Mouse (Mus musculus): ENCODE measurements at regions not wholly inside any gene's neighbourhood (a gene's known extent, or its start where the extent isn't known, plus 50 kb on each side); places are given as distances from the start of the nearest gene placed in this dataset.

DNA sequence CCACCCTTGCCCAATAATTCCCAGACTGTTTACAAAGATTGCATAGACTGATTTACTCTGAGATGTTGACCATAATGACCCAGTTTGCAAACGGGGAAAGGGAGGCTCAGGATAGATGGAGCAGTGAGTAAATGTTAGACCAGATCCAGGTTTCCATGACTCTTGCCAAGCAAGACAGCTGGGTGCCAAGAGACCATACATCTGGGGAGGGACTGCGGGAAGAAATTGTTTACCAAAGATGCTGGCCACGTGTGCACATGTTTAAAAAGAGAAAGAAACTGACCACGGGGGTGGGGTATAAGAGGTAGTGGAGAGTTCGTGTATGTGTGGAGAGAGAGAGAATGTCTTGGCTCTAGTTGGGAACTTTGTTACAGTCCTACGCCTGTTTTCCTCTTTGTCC, 285.7 kb upstream of the Zmiz1 start:
- DNase-seq (ENCODE audit: low read depth, low spot score): no peak

DNA sequence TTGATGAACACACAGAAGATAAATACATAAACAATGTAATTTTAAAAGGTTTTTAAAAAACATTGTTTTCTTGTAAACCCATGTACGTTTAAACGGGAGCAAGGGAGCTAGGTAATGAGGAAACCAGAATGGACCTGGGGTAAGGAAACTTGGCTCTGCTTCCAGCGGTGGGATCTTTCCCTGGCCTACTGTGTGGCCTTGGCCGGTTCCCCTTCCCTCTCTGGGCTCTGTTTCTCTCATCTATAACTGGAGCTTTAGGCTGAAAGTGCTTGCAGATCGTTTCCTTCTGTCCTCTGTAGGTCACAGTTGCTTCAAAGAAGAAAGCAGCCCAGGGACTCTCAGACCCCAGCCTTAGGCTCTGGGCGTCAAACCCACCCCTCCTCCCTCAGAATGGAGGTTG, 285.1 kb upstream of the Zmiz1 start:
- no peak for DNase-seq (ENCODE audit: low read depth, low spot score)

DNA sequence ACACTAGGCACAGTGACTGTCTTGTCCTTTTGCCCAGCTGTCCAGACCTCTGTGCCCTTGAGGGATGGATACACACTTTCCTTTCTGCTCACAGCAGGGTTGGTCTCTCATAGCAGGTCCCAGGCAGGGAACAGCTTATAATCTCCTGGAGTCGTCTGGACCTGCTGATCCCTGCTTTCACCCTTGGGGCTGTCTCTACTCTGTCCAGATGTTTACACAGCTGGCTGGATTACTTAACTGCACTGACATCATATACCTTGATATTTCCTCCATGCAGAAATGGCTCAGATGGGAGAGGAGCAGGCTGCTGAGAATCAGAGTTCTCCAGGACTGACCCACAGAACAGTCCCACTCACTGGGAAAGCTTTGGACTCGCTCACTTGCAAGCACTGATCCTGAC, 284.6 kb upstream of the Zmiz1 start:
- peak; percentile 35 for DNase-seq (ENCODE audit: low read depth, low spot score)

DNA sequence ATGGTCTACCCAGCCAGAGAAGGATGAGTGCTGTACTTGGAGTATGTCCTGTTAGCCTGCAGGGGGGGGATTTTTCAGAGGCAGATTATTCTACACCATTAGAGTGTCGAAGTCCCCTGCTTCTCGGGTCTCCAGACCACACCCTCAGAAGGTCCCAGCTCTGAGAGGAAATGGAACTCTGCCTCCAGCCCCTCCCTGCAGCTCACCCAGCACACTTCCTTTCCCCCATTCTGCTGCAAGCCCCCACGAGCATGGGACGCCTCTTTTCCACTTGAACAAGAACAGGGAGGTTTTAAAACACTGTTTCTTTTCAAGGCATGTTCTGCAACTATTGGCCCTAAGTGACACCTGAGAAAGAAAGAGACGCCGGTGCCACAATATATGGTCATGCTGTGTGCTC, 282.8 kb upstream of the Zmiz1 start:
- no peak for DNase-seq (ENCODE audit: low read depth, low spot score)

DNA sequence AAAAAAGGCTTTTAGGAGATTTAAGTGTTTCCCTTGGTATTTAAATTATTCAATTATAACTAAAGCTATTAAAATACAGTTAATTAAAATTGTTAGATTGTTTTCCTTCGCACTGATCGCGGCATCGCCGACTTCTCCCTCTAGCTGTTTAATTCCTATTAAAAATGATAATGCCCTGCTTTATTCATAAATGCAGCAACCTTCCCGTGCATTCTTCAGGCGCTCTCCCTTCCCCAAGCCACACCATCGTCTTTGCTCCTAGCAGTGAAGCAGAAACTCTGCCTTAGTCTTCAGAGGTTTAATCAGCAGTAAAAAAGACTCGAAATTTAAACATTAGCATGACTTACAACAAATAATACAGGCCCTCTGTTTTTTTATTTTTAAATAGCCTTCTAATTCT, 278.9 kb upstream of the Zmiz1 start:
- no peak for DNase-seq (ENCODE audit: low read depth, low spot score)

DNA sequence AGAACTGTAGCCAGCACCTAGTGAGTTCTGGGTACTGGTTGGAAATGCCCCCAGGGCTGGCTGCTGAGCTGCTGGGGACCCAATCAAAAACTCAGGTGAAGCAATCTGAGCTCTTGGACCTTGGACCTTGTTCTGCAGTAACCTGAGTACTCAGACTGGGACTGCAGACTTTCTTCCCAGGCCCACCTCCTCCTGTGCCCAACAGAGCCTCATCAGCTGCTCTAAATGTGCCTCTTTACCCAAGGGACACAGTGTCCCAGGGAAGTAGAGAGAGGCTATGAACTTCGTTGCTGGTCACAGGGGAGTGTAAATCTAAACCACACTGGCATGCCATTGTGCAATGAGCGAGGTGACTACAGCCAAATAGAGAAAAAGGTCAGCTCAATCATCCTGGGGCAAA, 277.6 kb upstream of the Zmiz1 start:
- DNase-seq (ENCODE audit: low read depth, low spot score): peak; percentile 78

DNA sequence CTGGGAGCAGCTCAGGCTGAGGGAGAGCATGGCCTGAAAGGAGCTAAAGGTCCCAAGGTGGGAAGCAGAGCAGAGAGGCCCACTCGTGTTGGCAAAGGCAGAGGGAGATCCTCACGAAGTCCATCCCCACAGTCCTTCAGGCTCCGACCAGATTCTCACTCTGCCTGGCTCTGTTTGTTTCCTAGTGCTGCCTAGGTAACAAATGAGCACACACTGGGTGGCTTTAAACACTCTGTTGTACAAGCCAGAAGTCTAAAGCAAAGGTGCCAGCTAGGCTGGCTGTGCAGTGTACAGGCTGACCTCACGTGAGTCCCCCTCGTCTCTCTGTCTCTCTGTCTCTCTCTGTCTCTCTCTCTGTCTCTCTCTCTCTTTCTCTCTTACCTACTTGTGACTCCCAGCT, 274.9 kb upstream of the Zmiz1 start:
- DNase-seq (ENCODE audit: low read depth, low spot score): no peak

DNA sequence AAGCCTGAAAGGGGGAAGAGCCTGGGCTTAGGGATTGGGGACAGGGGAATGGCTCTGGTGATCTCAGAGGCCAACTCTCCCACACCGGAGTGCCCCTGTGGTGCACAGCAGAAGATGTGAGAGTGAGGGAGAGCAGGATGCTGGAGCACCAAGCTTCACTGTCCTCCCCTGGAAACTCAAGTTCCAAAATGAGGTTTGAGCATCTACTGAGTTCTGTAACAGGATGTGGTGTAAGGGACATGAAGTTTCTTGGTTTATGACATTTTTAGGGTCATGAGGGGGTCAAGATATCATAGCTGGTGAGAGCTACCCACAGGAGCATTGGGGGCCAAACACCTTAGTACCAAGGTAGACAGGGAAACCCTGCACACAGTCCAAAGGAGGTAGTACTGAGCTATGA, 274.1 kb upstream of the Zmiz1 start:
- DNase-seq (ENCODE audit: low read depth, low spot score): no peak

DNA sequence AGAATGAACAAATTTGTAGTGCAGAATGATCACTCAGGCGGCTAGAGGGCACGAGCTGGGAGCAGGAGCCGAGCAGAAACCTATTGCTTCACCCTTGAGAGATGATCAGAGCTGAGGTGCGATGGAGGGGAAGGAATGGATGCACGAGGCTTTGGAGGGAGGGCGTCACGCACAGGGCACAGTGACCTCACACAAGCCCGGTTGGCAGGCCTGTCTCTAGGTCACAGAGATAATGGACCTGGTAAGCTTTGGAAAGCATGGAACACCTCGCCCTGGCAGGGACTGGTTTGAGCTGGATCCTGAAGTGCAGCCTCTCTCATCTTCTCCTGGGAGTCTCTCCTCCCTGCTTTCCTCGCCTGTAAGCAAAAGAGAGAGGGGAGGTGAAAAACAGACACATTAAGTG, 273.4 kb upstream of the Zmiz1 start:
- no peak for DNase-seq (ENCODE audit: low read depth, low spot score)

DNA sequence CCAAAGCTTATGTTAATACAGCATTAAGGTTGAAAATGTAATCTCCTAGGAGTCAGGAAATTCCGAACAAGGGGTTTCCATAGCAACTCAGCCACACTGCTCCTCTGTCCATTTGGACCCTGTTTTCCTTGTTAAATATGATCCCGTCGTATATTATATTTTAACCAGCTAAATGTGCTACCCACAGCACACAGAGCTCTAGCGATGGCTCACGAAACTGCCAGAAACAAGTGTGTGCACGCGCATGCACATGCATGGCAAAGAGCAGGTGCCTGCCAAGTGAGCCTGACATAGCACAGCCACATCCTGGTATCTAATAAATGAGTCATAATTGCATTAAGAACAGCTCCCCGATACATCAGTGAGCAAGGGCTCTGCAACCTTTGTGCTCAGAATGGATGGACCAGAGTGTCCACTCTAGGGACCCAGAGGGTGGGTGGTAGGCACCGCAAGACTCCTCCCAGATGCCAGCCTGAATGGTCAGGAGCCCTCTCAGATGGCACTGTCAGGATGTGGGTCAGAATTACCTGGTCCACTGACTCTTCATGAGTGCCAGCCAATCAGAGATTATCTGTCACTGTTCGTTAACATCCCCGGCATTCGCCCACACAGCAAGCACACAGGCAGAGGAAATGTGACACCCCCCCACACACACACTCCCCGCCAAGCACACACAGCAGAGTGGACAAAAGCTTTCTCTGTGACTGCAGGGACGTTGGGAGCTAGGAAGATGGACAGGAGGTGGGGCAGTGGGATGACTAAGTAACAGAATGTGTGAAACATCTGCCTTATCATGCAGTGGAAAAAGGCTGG, 272.8 kb upstream of the Zmiz1 start:
- no peak for DNase-seq (ENCODE audit: low read depth, low spot score)

DNA sequence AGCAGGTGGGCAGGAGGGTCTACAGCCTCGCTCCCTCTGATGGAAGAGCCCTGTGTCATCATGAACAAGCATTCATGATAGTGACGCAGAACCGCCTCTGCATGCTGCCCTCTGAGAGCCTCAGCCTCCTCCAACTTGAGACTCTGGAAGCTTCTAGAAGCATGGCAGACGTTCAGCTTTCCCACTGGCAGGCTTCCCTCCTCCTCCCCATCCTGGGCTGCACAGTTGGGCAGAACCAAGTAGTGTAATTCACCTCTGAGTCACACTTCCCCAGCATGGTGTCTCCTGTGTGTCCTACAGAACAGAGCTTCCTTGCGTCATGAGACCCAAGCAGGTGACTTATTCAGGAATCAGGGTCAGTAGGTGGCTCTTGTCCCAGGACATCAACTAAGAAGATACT, 271.3 kb upstream of the Zmiz1 start:
- DNase-seq (ENCODE audit: low read depth, low spot score): peak; percentile 27

DNA sequence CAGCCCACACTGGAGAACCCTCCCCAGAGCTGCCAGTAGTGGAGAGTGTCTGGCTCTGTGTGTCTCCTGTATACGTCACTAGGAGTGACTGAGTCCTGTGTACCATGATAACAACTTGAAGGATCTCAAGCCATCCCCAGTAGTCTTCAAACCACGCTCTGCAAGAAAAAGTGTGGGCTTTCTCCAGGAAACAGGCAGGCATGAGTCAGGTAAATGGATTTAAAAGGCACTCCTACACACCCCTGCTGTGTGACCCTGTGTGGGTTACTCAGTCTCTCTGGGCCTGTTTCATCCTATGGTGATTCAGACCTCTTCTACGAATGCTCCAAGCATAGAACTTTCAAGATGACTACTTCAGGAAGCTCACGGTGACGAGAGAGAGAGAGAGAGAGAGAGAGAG, 269.7 kb upstream of the Zmiz1 start:
- DNase-seq (ENCODE audit: low read depth, low spot score): no peak

DNA sequence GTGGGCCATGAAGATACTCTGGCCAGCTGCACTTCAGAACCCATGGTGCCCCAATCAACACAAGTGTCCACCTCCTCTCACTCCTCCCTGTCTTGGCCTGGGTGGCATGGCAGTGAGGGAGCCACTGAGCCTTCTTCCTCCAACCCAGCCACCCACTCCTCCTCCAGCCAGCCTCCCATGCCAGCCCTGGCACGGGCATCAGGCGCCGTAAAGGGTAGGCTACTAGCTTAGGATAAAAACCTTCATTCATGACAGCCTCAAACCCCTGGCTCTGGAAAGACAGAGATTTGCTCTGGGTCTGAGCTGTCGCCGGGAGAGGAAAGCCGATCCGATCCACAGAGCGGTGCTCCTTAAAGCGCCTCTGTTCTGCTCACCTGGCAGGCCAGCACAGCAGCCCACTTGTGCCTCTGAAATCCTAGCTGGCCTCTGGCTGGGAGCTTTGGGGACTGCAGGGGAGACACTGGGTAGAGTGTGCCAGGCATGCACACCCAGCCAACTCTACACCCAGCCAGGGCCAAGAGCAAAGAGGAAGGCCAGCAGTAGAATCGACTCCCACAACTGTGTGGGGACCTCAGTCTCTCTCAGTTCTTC, 268.2 kb upstream of the Zmiz1 start:
- peak; percentile 39 for DNase-seq (ENCODE audit: low read depth, low spot score)

DNA sequence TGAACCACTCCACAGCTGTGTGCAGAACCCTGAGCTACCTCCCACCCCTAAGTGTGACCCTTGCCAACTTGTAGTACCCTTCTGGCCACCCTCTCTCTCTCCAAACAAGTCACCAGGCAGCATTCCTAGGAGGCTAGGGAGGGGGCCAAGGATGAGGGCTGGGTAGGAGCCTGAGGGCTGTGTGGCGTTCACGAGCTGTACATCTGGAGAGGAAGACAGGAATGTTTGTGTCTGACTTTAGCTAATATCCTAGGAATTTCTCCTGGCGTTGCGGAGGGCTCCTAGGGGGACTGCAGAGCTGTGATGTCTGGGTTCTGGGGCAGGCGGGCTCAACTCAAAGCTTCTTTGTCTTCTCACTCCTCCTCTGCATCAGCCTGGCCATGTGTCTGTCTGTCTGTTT, 262.2 kb upstream of the Zmiz1 start:
- DNase-seq (ENCODE audit: low read depth, low spot score): no peak

DNA sequence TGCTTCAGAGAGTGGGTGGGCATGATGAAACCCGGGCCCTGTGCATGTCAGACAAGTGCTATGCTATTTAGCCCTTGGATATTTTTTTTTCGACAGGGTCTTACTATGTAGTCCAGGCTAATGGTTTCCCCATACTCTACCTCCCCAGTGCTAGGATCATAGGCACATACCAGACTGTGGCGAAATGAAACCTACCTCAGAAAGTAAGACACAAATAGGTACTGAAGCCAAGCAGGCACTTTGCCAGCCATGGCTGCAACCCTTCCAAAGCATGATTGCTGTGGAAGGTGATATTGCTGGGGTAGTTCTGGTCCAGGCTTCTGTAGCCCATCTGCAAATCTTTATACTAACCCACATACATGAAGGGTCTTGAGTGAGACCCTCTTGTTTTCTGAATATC, 259.1 kb upstream of the Zmiz1 start:
- DNase-seq (ENCODE audit: low read depth, low spot score): no peak

DNA sequence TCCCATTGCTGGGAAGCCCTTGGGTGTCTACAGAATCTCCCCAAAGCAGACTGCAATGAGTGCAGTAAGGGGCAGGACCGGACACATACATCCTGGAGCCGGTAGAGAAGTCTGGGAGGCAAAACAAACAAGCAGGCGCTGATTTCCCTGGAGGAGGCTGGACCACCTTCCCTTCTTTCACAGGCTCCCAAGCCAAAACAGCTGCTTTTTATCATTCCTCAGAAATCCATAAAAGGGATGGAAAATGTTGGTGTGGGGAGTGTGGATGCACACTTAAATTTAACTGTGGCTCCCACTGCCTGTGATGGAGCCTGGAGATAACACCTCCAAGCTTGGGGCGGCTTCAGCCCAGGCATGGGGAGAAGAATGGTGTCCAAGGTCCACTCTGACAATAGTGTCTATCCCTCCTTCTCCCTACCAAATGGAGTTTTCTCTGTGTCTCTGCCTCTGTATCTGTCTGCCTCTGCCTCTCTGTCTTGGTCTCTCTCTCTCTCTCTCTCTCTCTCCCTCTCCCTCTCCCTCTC, 258.3 kb upstream of the Zmiz1 start:
- no peak for DNase-seq (ENCODE audit: low read depth, low spot score)

DNA sequence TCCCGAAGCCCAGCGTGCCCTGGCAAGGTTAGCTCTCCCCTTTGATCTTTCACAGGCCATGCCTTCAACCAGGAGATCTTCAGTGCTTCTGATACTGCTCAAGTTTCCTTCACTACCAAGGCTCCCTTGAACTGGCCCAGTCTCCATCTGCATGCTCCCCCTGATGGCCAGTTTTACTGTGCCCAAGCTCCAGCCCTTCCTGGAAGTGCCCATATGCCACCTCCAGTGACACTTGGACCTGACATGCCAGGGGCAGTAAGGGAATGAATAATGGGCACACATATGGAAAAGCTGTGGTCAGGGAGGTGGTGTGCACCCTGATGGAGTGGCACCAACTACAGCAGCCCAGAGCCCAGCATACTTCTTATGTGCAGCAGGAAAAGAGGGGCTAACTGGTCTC, 256.7 kb upstream of the Zmiz1 start:
- DNase-seq (ENCODE audit: low read depth, low spot score): no peak

DNA sequence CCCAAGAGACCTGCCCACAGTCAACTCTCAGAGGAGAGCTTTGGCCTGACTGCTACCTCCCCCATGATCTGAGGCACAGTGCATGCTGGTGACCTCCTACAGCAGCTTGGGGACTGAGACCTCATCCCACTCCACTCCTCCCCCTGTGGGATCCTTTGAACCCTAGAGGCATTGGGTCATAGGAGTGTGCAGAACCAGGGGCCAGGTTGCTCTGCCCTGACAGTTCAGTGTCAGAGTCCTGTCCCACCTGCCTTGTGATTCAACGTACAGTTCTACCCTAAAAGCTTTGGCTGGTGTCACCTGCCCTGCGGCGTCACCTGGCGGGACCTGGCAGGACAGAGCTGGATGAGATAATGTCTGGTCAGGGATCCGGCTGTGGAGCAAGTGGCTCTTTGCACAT, 254.9 kb upstream of the Zmiz1 start:
- DNase-seq (ENCODE audit: low read depth, low spot score): no peak

DNA sequence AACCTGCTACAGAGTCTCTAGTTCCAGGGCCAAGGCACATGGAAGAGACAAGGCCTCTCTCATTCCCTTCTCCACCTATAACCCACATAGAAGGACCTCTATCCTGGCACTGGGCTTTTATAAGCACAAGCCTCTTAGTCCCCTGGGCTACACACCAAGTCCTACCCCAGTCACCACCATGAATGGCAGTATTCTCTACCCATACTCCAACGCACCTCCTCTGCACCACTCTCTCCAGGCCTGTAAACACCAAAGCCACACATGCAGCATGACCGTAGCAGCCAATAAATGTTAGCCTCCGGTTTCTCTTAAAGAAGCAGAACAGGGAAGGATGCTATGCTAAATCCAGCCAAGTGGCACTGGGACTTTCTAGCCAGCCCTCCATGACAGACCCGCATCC, 252.1 kb upstream of the Zmiz1 start:
- no peak for DNase-seq (ENCODE audit: low read depth, low spot score)

DNA sequence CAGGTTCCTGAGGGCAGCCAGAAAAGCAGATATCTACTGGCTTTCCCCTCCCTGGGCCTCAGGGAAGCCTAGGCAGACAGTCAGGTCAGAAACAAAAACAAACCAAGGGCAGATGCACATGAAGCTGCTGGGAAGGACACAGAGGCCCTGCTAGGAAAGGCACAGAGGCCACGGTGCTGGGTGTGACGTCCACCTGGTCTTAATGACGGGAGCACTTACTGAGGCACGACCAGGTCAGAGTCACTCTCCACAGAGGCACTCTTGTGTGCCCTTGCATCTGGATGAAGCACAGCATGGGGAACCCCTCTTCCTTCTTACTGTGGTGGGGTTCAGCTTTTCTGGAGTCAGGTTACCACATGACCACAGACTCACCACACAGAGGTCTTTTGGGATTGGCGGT, 251.6 kb upstream of the Zmiz1 start:
- no peak for DNase-seq (ENCODE audit: low read depth, low spot score)

DNA sequence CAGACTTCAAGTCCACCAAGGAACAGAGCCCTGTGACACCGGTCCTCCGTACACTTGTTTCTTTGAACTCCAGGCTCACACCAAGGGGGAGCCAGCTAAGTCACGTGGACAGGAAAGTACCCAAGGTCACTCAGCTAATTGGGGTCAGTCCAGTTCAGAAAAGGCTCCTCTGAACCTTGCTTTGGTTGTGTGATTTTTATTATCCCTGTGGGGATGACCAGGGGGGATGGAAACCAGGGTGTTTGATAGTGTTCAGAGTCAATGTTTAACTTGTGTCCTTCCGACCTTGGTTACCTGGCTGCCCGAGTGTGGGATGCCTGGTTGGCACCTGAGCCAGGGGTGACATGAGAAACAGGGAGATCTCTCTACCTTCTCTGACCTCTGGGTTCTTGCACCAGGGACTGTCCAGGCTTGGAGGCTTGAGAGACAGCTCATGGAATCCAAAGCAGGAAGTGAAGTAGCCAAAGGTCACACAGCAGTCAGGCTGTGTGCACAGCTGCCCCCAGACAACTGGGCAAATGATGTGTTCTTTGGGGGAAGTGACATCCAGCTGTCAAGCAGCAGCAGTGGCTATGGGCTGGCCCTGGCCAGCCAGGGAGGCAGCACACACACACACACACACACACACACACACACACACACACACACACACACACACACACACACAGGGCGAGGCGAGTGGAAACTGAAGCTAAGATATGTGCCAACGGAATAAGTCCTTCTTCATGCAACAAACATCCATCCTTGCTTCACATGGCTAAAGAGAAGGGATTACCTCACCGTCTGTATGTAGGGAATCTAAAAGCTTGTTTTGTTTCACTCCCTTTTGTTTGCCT, 250.5 kb upstream of the Zmiz1 start:
- DNase-seq (ENCODE audit: low read depth, low spot score): no peak

DNA sequence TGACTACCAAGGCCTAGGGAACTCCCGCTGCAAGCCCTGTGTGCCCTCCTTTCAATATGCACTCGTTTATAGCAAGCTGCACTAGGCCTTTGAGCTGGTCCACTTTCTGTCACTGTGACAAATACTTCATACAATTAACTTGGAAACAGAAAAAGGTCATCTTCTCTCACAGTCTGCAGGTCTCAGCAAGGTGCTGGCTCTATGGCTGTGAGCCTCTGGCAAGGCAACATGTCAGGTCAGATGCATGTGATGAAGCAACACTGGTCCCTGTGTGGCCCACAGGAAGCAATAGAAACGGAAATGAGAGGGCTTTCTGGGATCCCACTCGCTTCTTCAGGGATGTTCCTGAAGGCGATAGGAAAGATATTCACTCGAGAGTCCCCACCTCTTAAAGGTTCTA, 245.9 kb upstream of the Zmiz1 start:
- DNase-seq (ENCODE audit: low read depth, low spot score): no peak

DNA sequence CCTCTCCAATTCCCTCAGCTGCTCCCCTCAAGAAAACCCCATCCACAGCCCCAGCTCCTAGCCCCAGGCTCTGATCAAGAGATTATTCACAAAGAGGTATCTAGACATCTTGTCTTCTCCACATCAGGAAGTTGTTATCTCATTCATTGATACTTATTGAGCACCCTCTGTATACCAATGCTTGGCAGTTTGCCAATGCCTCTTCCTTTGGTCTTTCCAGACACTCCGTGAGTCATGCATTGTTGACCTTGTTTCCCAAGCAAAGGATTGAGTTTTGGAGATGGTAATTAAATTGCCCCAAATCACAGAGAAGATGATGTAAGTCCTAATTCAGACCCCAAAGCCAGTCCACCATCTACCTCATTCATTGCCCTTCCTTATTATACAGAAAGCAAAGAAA, 235.9 kb upstream of the Zmiz1 start:
- no peak for DNase-seq (ENCODE audit: low read depth, low spot score)

Measured in skeletal muscle tissue, adult 2 months (tissue).